Mouse (Mus musculus): Measurements from ENCODE around the gene Rapsn. TPM values are rescaled to one million over a fixed set of nuclear protein-coding genes. Genes with fewer than 3 reads are reported as not detected.

Gene Rapsn
- polyA plus RNA-seq, 1 experiment from 2014 or later, result 0.55 TPM

DNA sequence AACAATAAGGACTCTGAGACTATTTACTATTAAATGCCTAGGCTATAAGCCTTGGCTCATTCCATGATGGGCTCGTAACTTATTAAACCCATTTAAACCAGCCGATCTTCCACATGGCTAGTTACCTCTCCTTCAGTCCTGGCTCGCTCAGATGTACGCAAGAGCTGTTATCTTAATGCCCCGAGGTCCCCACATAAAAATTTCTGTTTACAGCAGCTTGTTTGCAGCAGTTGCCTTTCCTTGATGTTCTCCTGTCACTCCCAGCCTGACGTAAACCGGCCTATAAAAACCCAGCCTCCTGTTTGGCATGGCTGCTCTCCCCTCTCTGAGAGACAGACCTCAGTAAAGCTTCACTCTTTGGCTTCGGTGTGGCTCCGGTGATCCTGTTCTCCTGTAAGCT, 11.9 kb downstream of the Rapsn start:
- Histone ChIP-seq H3K9ac (ENCODE audit: low read depth, low read length) (no peak overlapping the region), H3K36me3 (ENCODE audit: control insufficient read depth, insufficient read depth) (no peaks in the 10 kb centered on the region), H3K27ac (ENCODE audit: low read depth, low read length) (no peak overlapping the region), H3K27me3 (replicated peaks; ENCODE audit: control insufficient read depth, insufficient read depth, low read length) (no peaks in the 10 kb centered on the region), H3K9me3 (ENCODE audit: control insufficient read depth) (no peaks in the 10 kb centered on the region), H3K4me3 (ENCODE audit: low read depth, low read length) (no peak overlapping the region), H3K4me2 (replicated peaks; ENCODE audit: low read depth) (no peak overlapping the region), H3K4me1 (replicated peaks; ENCODE audit: control insufficient read depth, insufficient read depth, low read length) (no peaks in the 10 kb centered on the region)
- no peak for TF ChIP-seq CTCF (IDR thresholded peaks at IDR 0.05; ENCODE audit: low read depth)
- 64% methylated on average over 9 of the region's 9 CpGs for WGBS
- no peak for ATAC-seq

GRCm38 (mm10) chr2:91051917-91052316, 16.5 kb downstream of the Rapsn start:
- H3K4me3 ChIP-seq (ENCODE audit: low read depth, low read length), result no peak overlapping the region
- H3K9ac ChIP-seq (ENCODE audit: low read depth, low read length), result no peak overlapping the region
- H3K4me2 ChIP-seq (replicated peaks; ENCODE audit: low read depth), result no peak overlapping the region
- H3K4me1 ChIP-seq (replicated peaks; ENCODE audit: control insufficient read depth, insufficient read depth, low read length), result peaks cover 6% of the 10 kb centered on the region
- H3K27ac ChIP-seq (ENCODE audit: low read depth, low read length), result no peak overlapping the region
- no peak for TF ChIP-seq CTCF (IDR thresholded peaks at IDR 0.05; ENCODE audit: low read depth)
- no peak for ATAC-seq
- no peaks in the 10 kb centered on the region for H3K27me3 ChIP-seq (replicated peaks; ENCODE audit: control insufficient read depth, insufficient read depth, low read length)
- no peaks in the 10 kb centered on the region for H3K9me3 ChIP-seq (ENCODE audit: control insufficient read depth)
- WGBS, result 63% methylated on average over 3 of the region's 3 CpGs
- peaks cover 17% of the 10 kb centered on the region for H3K36me3 ChIP-seq (ENCODE audit: control insufficient read depth, insufficient read depth)

DNA sequence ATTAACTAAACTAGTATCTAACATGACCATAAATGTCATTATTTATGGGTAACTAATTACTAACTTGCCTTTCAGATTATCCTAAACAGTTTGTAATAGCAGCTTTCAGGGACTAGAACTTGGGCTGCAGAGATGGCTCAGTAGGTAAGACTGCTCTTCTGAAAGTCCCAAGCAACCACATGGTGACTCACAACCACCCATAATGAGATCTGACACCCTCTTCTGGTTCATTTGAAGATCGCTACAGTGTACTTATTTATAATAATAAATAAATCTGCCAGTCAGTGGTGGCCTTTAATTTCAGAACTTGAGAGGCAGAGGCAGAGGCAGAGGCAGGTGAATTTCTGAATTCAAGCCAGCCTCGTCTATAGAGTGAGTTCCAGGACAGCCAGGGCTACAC, 17.3 kb downstream of the Rapsn start:
- Histone ChIP-seq H3K4me2 (replicated peaks; ENCODE audit: low read depth) (no peak overlapping the region), H3K27ac (ENCODE audit: low read depth, low read length) (no peak overlapping the region), H3K9ac (ENCODE audit: low read depth, low read length) (no peak overlapping the region), H3K36me3 (ENCODE audit: control insufficient read depth, insufficient read depth) (peaks cover 25% of the 10 kb centered on the region), H3K4me1 (replicated peaks; ENCODE audit: control insufficient read depth, insufficient read depth, low read length) (peaks cover 6% of the 10 kb centered on the region), H3K27me3 (replicated peaks; ENCODE audit: control insufficient read depth, insufficient read depth, low read length) (no peaks in the 10 kb centered on the region), H3K4me3 (ENCODE audit: low read depth, low read length) (no peak overlapping the region), H3K9me3 (ENCODE audit: control insufficient read depth) (no peaks in the 10 kb centered on the region)
- WGBS, result 45% methylated on average over 2 of the region's 2 CpGs
- TF ChIP-seq CTCF (IDR thresholded peaks at IDR 0.05; ENCODE audit: low read depth), result peak; percentile 32; the same call in 1 of the 2 replicates
- ATAC-seq, result no peak

DNA sequence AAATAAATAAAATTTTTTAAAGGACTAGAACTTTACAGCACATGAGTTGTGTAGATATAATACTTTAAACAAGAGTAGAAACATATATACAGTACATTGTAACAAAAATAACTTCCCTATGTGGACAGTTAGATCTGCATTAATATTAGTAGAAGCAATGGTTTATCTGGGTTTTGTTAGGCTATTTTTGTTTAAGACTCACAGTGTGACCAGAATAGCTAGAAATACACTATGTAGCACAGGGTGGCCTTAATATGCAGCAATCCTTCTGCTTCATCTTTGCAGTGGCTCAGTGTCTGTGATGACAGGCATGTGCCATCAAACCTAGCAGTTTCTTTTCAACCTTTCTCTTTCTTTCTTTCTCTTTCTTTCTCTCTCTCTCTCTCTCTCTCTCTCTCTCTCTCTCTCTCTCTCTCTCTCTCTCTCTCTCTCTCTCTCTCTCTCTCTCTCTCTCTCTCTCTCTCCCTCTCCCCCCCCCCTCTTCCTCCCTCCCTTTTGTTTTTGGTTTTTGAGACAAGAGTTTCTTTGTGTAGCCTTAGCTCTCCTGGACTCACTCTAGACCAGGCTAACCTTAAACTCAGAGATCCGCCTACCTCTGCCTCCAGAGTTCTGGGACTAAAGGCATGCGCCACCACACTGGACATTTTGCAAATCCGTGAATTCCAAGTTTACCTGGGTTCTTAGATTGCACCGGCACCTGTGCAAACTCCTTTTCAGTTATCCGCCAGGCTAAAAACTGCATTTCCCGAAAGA, 17.9 kb downstream of the Rapsn start:
- Histone ChIP-seq H3K4me3 (ENCODE audit: low read depth, low read length) (peak overlapping the region; percentile 85), H3K4me1 (replicated peaks; ENCODE audit: control insufficient read depth, insufficient read depth, low read length) (peaks cover 6% of the 10 kb centered on the region), H3K9ac (ENCODE audit: low read depth, low read length) (peak overlapping the region; percentile 79; the same call in 1 of the 2 replicates), H3K36me3 (ENCODE audit: control insufficient read depth, insufficient read depth) (peaks cover 31% of the 10 kb centered on the region), H3K9me3 (ENCODE audit: control insufficient read depth) (no peaks in the 10 kb centered on the region), H3K27ac (ENCODE audit: low read depth, low read length) (no peak overlapping the region), H3K27me3 (replicated peaks; ENCODE audit: control insufficient read depth, insufficient read depth, low read length) (no peaks in the 10 kb centered on the region), H3K4me2 (replicated peaks; ENCODE audit: low read depth) (peak overlapping the region; percentile 72)
- WGBS, result under 1% methylated on average over 6 of the region's 6 CpGs
- no peak for TF ChIP-seq CTCF (IDR thresholded peaks at IDR 0.05; ENCODE audit: low read depth)
- ATAC-seq, result peak; percentile 14

DNA sequence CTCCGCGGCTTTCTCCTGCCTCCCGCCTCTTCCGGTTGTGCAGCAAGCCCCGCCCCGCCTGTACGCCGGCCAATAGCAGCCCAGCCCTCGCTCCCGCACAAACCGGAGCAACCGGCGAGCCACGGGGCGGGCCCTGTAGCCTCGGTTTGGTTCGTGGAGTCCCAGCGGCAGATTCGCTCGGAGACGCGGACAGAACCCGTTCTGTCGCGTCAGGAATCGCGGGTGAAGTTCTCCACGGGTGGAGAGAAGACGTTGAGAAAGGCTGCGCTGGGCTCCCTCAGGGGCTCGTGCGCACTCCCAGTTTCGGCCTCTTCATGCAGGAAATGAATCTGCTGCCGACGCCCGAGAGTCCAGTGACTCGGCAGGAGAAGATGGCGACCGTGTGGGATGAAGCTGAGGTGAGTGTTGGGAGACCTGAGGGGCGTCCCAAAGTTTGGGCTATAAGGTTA, 18.5 kb downstream of the Rapsn start, which contains the start of gene Psmc3:
TSS of gene Psmc3 (plus strand) at position 76 of the 449 bp plus-strand sequence.
- ATAC-seq, result peak; percentile 99
- Histone ChIP-seq H3K27me3 (replicated peaks; ENCODE audit: control insufficient read depth, insufficient read depth, low read length) (no peaks in the 10 kb centered on the region), H3K36me3 (ENCODE audit: control insufficient read depth, insufficient read depth) (peaks cover 37% of the 10 kb centered on the region), H3K27ac (ENCODE audit: low read depth, low read length) (peak within 1 kb of the TSS; percentile 70), H3K4me2 (replicated peaks; ENCODE audit: low read depth) (peak within 1 kb of the TSS; percentile 72), H3K9ac (ENCODE audit: low read depth, low read length) (peak within 1 kb of the TSS; percentile 79), H3K9me3 (ENCODE audit: control insufficient read depth) (no peaks in the 10 kb centered on the region), H3K4me1 (replicated peaks; ENCODE audit: control insufficient read depth, insufficient read depth, low read length) (peaks cover 6% of the 10 kb centered on the region), H3K4me3 (ENCODE audit: low read depth, low read length) (peak within 1 kb of the TSS; percentile 85)
- under 1% methylated on average over 40 of the region's 40 CpGs for WGBS
- TF ChIP-seq CTCF (IDR thresholded peaks at IDR 0.05; ENCODE audit: low read depth), result no peak

DNA sequence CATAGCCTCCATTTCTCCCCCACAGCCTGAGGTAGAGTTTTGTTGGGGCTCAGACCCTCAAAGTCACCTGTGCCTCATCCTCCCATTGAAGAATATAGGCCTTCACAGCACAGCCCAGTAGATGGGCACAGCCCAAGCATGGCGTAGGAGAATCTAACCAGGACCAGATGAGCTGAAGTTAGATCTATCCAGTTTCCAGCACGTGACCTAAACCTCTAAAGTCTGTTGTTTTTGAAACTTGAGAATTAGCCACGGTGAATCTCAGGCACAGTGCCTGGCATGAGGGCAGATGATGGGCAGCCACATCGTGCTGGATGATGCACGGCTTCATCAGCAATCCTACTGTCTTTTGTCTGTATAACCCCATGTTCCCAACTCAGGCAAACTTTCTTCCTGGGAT, 23.0 kb downstream of the Rapsn start:
- H3K36me3 ChIP-seq (ENCODE audit: control insufficient read depth, insufficient read depth), result peaks cover 78% of the 10 kb centered on the region
- WGBS, result 95% methylated on average over 5 of the region's 5 CpGs
- no peak overlapping the region for H3K4me3 ChIP-seq (ENCODE audit: low read depth, low read length)
- no peaks in the 10 kb centered on the region for H3K9me3 ChIP-seq (ENCODE audit: control insufficient read depth)
- ATAC-seq, result no peak
- H3K27ac ChIP-seq (ENCODE audit: low read depth, low read length), result no peak overlapping the region
- no peak overlapping the region for H3K9ac ChIP-seq (ENCODE audit: low read depth, low read length)
- H3K4me1 ChIP-seq (replicated peaks; ENCODE audit: control insufficient read depth, insufficient read depth, low read length), result peaks cover 6% of the 10 kb centered on the region
- H3K27me3 ChIP-seq (replicated peaks; ENCODE audit: control insufficient read depth, insufficient read depth, low read length), result no peaks in the 10 kb centered on the region
- TF ChIP-seq CTCF (IDR thresholded peaks at IDR 0.05; ENCODE audit: low read depth), result no peak
- no peak overlapping the region for H3K4me2 ChIP-seq (replicated peaks; ENCODE audit: low read depth)
